Mouse (Mus musculus) forebrain, embryonic 12.5 days (tissue): ENCODE data around the gene Lyrm9. TPM values are rescaled to one million over a fixed set of nuclear protein-coding genes. Genes with fewer than 3 reads are reported as not detected.
A peak's percentile ranks its signal among the peaks of the same experiment; 100 is the strongest.

Experiments used
- ATAC-seq: fragments of 200-750 bp; cut with Nextera tagmentation; 2 replicates; pipeline ENCODE4 v1.8.0; 2017; ENCODE audit warnings: moderate TSS enrichment; ENCODE audit not compliant: low FRiP score
- H3K27ac ChIP-seq: fragments of 300-500 bp; sonication (generic); 2 replicates; pipeline ENCODE4 v1.5.1; 2016; ENCODE audit warnings: mild to moderate bottlenecking
- H3K27me3 ChIP-seq: fragments of 300-500 bp; sonication (generic); 2 replicates; pipeline ENCODE4 v1.6.1; 2016; ENCODE audit warnings: mild to moderate bottlenecking
- H3K36me3 ChIP-seq: fragments of 300-500 bp; sonication (generic); replicated peaks from 2 replicates; pipeline ENCODE4 v1.6.1; 2016; ENCODE audit warnings: mild to moderate bottlenecking
- H3K4me1 ChIP-seq: fragments of 300-500 bp; sonication (generic); 2 replicates; pipeline ENCODE4 v1.6.1; 2016
- H3K4me2 ChIP-seq: fragments of 300-500 bp; sonication (generic); 2 replicates; pipeline ENCODE4 v1.6.1; 2016; ENCODE audit warnings: mild to moderate bottlenecking, moderate library complexity
- H3K4me3 ChIP-seq: fragments of 300-500 bp; sonication (generic); replicated peaks from 2 replicates; pipeline ENCODE4 v1.5.1; 2016; ENCODE audit warnings: mild to moderate bottlenecking
- H3K9ac ChIP-seq: fragments of 300-500 bp; sonication (generic); 2 replicates; pipeline ENCODE4 v1.6.1; 2016; ENCODE audit warnings: mild to moderate bottlenecking
- H3K9me3 ChIP-seq: fragments of 300-500 bp; sonication (generic); 2 replicates; pipeline ENCODE4 v1.6.1; 2016
- WGBS: fragments of 180-500 bp; shearing (Covaris S2); methylation state at CpG from one replicate; pipeline ENCODE4 v1.1.7; 2016; 5-methylcytosine and 5-hydroxymethylcytosine counted together
- polyA plus RNA-seq: library from polyadenylated mRNA; unstranded; fragments of >200 nt; fragmentation: Nextera tagmentation; extraction: Ambion mirVana; gene quantifications from 2 replicates; pipeline ENCODE4 v1.2.1, GENCODE M21; 2016

Gene Lyrm9
- 24.8 and 26.0 TPM in 2 replicates for polyA plus RNA-seq

DNA sequence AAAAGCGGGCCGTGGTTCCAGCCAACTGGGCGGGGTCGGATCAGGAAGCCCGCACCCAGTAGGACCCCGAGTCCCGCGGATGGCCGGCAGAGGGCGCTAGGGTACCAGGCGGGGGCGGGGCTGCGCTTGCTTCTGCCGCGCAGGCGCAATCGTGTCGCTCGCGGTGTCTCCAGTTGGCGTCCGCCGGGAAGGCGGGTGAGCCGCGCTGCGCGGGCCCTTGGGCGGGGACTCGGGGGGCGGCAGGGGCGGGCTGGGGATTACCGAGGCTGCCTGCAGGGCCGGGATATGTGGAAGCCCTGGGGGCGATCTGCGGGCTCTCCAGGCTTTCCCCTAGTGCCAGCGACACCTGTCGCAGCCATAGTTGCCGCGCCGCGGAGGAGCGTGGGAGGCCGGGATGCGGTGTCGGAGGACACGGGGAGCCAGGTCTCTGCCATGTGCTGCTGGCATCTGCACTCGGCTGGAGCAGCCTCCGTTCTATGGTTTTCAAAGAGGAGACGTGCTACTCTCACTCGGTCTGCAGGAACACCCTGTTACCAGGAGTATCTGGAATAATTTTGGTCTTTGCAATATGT, at the start of gene Lyrm9:
TSS of gene Lyrm9 (plus strand) at position 143 of the 572 bp plus-strand sequence.
- Histone ChIP-seq H3K27me3 (no peaks in the 10 kb centered on the region), H3K27ac (peak within 1 kb of the TSS; percentile 74), H3K9me3 (no peaks in the 10 kb centered on the region), H3K4me2 (peak within 1 kb of the TSS; percentile 67), H3K36me3 (no peaks in the 10 kb centered on the region), H3K4me1 (peaks cover 43% of the 10 kb centered on the region), H3K9ac (peak within 1 kb of the TSS; percentile 73), H3K4me3 (peak within 1 kb of the TSS; percentile 69)
- under 1% methylated on average over 49 of the region's 51 CpGs for WGBS
- peak; percentile 88 for ATAC-seq

DNA sequence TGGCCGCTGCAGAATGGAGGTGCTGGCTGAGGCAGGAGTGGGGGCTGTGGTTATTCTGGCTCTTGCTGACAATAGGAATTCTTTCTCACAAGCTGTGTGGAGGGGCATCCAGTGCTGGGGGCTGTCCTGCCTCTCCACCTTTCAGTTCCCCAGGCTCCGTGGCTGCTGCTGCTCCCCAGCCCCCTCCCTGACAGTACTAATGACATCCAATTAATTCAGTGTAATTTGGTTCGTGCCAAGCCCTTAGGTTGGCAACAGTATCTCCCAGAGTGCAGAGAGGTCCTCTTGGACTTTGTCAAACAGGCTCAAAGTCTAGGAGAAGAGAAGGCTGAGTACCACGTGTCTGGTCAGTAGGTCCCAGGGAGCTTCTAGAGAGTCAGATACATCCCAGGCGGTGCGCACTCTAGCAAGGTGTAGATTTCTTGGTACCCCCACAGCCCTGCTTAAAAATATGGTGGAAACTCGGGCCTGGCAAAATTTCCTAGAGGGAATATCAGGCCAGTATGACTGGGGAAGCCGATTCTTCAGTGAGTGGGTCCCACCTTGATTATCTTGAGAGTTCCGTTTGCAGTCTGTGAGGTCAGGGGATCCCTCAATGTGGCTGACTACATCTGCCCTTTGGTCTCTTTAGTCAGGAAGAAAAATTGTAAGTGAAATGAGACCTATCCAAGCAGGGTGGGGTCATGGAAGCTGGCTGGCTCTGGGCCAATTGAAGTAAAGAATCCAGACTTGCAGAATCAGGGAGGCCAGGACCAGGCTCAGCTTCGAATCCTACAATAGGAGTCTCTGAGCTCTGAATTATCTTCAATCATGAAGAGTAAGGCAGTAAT, 48.3 kb upstream of the Lyrm9 start:
- no peak overlapping the region for H3K27ac ChIP-seq
- no peaks in the 10 kb centered on the region; the same call in 1 of the 2 replicates for H3K27me3 ChIP-seq
- peaks cover 19% of the 10 kb centered on the region for H3K4me1 ChIP-seq
- H3K4me3 ChIP-seq, result no peak overlapping the region
- ATAC-seq, result no peak
- WGBS, result 52% methylated on average over 10 of the region's 10 CpGs
- no peak overlapping the region for H3K4me2 ChIP-seq
- H3K9ac ChIP-seq, result no peak overlapping the region
- H3K9me3 ChIP-seq, result no peaks in the 10 kb centered on the region
- no peaks in the 10 kb centered on the region for H3K36me3 ChIP-seq

DNA sequence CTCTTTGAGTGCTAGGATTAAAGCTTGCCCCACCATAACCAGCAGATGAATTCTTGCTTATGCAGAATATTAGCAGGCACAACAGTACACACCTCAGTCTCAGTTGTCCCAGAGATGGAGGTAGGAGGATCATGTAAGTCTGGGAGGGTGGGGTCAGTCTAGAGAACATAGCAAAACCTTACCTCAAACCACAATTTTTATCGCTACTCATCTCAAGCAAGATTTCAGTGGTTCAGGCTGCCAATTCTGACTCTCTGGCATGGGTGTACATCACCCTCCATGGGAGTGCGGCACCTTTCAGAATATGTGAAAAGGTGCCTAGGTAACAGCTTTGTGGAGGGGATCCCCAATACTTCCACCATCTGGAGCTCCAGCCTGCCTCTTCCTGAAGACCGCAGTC, 46.4 kb upstream of the Lyrm9 start:
- H3K27me3 ChIP-seq, result no peaks in the 10 kb centered on the region; the same call in 1 of the 2 replicates
- no peak overlapping the region for H3K4me2 ChIP-seq
- no peaks in the 10 kb centered on the region for H3K36me3 ChIP-seq
- H3K9me3 ChIP-seq, result no peaks in the 10 kb centered on the region
- H3K4me1 ChIP-seq, result peaks cover 29% of the 10 kb centered on the region
- no peak overlapping the region for H3K4me3 ChIP-seq
- ATAC-seq, result no peak
- no peak overlapping the region for H3K9ac ChIP-seq
- 97% methylated on average over 3 of the region's 3 CpGs for WGBS
- H3K27ac ChIP-seq, result no peak overlapping the region

DNA sequence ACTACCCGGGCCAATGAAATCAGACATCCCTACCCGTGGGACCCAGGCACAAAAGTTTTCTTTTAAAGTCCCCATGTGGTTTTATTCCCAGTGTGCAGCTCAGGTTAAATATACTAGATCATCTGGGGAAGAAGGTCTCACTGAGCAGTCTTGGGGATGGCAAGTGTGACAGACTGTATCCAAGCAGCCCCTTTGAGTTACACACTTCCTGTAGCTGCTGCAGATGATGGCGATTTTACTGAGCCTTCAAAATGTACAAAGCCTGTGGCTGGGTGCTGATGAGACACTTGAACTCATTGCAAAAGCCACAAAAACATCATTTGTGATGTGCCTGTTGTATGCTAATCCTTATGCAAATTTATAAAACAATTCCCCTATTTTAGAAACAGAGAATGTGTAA, 45.8 kb upstream of the Lyrm9 start:
- 88% methylated on average over 3 of the region's 3 CpGs for WGBS

DNA sequence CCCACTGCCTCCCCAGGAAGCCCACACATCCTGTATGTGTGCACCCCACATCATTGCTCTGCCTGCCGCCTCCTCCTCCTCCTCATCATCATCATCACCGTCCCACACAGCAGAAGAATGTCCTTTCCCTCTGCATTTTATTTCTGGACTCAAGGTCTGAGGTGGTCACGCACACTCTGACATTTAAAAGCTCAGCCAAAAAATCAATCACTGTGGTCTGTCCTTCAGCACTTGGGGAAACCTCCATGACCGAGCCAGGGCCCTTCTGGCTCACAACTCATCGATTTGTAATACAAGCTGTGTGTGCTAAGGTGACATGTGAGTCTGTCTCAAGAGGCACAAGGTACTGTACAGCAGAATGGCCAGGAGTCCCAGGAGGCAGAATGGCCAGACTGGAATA, 44.1 kb upstream of the Lyrm9 start:
- H3K4me2 ChIP-seq, result no peak overlapping the region
- H3K4me3 ChIP-seq, result no peak overlapping the region
- H3K9me3 ChIP-seq, result no peaks in the 10 kb centered on the region
- H3K36me3 ChIP-seq, result no peaks in the 10 kb centered on the region
- no peak for ATAC-seq
- no peak overlapping the region for H3K9ac ChIP-seq
- H3K27me3 ChIP-seq, result peaks cover under 1% of the 10 kb centered on the region; the same call in 1 of the 2 replicates
- H3K4me1 ChIP-seq, result peaks cover 49% of the 10 kb centered on the region
- 91% methylated on average over 5 of the region's 5 CpGs for WGBS
- no peak overlapping the region for H3K27ac ChIP-seq

More for the DNA sequence above, 45.8 kb upstream of the Lyrm9 start:
- peaks cover 35% of the 10 kb centered on the region for H3K4me1 ChIP-seq
- H3K27ac ChIP-seq, result no peak overlapping the region
- no peaks in the 10 kb centered on the region for H3K36me3 ChIP-seq
- ATAC-seq, result no peak
- no peak overlapping the region for H3K4me2 ChIP-seq
- H3K27me3 ChIP-seq, result no peaks in the 10 kb centered on the region; the same call in 1 of the 2 replicates
- H3K4me3 ChIP-seq, result no peak overlapping the region
- no peak overlapping the region for H3K9ac ChIP-seq
- H3K9me3 ChIP-seq, result no peaks in the 10 kb centered on the region

DNA sequence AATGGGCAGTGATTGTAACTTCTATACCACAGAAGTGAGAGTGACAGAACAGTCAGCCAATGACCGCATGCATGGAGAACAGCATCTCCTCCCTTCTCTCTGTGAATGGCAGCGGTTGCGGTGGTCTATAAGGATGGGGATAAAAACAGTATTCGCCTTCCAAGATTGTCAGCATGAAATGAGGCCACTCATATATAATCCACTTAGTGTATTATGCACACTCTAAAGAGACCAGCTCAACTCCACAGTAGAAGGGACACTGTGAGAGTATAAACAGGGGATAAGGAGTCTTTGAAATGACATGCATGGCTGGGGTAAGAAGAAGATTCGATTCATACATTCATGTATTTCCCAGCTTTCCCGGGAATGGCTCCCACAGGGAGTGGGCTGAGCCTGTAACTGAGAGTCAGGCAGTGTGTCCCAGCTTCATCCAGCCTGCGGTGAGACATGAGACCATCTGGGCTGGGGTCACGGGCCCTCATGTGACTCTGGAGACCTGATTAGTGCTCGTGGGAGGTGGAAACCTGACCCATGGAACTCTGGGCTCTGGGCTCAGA, 43.5 kb upstream of the Lyrm9 start:
- WGBS, result 68% methylated on average over 9 of the region's 9 CpGs

DNA sequence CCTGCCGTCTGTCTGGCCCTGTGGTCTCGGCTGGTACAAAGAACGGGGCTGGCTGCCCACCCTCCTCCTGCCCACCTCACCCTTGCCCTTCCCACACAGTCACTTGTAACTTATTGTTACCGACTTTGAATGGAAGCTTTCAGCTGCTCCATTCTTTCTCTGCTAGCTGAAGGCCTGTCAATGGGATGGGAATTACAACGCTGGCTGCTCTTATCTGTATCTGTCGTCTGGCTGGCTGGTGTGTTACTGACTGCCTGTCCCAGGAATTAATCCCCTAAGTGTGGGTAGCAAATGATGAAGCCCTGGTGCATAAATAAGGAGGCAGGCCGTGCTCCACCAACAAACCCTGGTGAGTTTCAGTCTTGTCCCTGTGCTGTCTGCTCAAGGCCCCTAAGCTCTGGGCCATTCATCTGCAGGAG, 40.4 kb upstream of the Lyrm9 start:
- 0 out of 2 replicates have a peak, but pooled peaks cover 3% of the 10 kb centered on the region for H3K27me3 ChIP-seq
- peak overlapping the region; percentile 75 for H3K27ac ChIP-seq
- H3K9me3 ChIP-seq, result no peaks in the 10 kb centered on the region
- 7% methylated on average over 7 of the region's 7 CpGs for WGBS
- H3K4me1 ChIP-seq, result peaks cover 55% of the 10 kb centered on the region
- H3K36me3 ChIP-seq, result no peaks in the 10 kb centered on the region
- H3K4me3 ChIP-seq, result no peak overlapping the region
- H3K9ac ChIP-seq, result no peak overlapping the region
- ATAC-seq, result peak; percentile 77
- H3K4me2 ChIP-seq, result peak overlapping the region; percentile 5; the same call in 1 of the 2 replicates

More for the DNA sequence above, 43.5 kb upstream of the Lyrm9 start:
- Histone ChIP-seq H3K4me1 (peaks cover 46% of the 10 kb centered on the region), H3K9ac (no peak overlapping the region), H3K27ac (no peak overlapping the region), H3K4me3 (no peak overlapping the region), H3K9me3 (no peaks in the 10 kb centered on the region), H3K36me3 (no peaks in the 10 kb centered on the region), H3K27me3 (peaks cover 3% of the 10 kb centered on the region; the same call in 1 of the 2 replicates), H3K4me2 (no peak overlapping the region)
- ATAC-seq, result no peak

DNA sequence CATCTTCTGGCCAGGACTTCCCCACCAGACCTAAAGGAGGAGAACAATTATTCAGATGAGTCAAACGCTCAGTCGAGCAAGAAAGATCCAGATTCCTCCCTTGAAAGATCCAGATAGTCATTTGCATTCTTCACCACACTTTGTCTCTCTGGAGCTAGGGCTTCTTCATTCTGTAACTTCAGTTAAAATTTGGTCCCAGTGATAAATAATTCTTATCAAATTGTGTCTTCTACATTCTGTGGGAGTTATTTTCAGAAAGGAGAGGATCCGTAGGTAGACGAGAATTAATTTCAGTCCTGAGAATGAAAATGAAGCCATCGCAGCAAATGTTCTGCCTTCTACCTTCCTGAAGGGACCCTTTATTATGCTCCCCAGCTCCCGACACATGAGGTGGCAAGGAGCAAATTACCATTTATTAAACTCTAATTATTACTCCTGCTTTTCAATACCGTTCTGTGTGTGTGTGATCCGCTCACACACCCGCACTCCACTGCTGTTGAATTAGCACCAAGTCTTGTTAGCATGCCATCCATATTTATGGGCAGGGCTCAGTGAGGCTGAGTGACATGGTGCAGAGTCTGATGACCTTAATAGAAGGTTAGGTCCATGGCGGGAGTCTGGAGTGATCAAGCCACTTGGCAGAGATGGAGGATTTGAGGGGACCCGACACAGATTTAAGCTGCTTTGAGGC, 36.9 kb upstream of the Lyrm9 start:
- H3K4me1 ChIP-seq, result peaks cover 57% of the 10 kb centered on the region
- ATAC-seq, result no peak

DNA sequence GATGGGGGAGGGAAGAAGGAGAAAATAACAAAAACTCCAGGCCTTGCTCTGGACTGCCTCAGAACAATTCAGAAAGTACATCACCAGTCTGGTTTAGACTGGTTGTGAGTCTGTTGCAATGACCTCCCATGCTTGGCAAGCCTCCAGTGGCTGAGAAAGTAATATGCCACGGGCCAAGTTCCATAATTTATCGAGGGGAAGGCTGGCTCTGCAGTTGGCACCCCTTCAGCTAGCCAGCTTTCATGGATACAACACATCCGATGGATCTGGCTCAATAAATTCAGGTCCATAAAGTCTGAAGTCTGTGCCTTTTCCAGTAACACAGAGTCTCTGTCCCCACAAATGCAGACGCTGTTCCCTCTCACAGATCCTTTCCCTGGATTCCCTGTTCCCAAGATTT, 34.8 kb upstream of the Lyrm9 start:
- H3K4me3 ChIP-seq, result no peak overlapping the region
- peak overlapping the region; percentile 36; the same call in 1 of the 2 replicates for H3K4me2 ChIP-seq
- H3K36me3 ChIP-seq, result no peaks in the 10 kb centered on the region
- H3K27ac ChIP-seq, result peak overlapping the region; percentile 93
- H3K4me1 ChIP-seq, result peaks cover 40% of the 10 kb centered on the region
- H3K27me3 ChIP-seq, result 0 out of 2 replicates have a peak, but pooled peaks cover 3% of the 10 kb centered on the region
- no peaks in the 10 kb centered on the region for H3K9me3 ChIP-seq
- 46% methylated on average over 4 of the region's 4 CpGs for WGBS
- no peak overlapping the region for H3K9ac ChIP-seq
- ATAC-seq, result no peak

More for the DNA sequence above, 36.9 kb upstream of the Lyrm9 start:
- Histone ChIP-seq H3K9ac (no peak overlapping the region), H3K4me2 (no peak overlapping the region), H3K36me3 (no peaks in the 10 kb centered on the region), H3K27me3 (0 out of 2 replicates have a peak, but pooled peaks cover 3% of the 10 kb centered on the region), H3K27ac (peak overlapping the region; percentile 67), H3K9me3 (no peaks in the 10 kb centered on the region), H3K4me3 (no peak overlapping the region)
- 54% methylated on average over 11 of the region's 11 CpGs for WGBS

DNA sequence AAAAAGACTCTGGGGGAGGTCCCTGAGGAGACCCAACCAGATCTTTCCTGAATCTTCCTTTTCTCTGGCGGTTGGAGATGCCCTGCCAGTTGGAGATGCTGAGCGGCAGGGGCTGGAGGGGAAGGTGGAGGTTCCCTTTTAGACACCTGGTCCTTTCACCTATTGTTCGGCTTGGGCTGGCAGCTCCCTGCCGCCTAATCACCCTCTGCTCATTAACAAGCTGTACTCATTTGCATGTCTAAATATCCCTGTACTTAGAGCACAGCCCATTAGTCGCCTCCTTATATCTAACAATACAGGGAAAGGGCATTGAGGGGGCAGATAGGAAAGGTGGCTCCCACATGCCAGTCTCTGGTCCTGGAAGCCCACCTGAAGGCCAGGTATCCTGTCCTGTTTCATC, 34.3 kb upstream of the Lyrm9 start:
- no peaks in the 10 kb centered on the region for H3K9me3 ChIP-seq
- WGBS, result 13% methylated on average over 5 of the region's 5 CpGs
- 0 out of 2 replicates have a peak, but pooled peaks cover 3% of the 10 kb centered on the region for H3K27me3 ChIP-seq
- no peak overlapping the region for H3K9ac ChIP-seq
- no peak overlapping the region for H3K4me3 ChIP-seq
- H3K4me1 ChIP-seq, result peaks cover 37% of the 10 kb centered on the region
- ATAC-seq, result peak; percentile 60; the same call in 1 of the 2 replicates
- H3K4me2 ChIP-seq, result peak overlapping the region; percentile 36
- H3K27ac ChIP-seq, result peak overlapping the region; percentile 93
- no peaks in the 10 kb centered on the region for H3K36me3 ChIP-seq

DNA sequence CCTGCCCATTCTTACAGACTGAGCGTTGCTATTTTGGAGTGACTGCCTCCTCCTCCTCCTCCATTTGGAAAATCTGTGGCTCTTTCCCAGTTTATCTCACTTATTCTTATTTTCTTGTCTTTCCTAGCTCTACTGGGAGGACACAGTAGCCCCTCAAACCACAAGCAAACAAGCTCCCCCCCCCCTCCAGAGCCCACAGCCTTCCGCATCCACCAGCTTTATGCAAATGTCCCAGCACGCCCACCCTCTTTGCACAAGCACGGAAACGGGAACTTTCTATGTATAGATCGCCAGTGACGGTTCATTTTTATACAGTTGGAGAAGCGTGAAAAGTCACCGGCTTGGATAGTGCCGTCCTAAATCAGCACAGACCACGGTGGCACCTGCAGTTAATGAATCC, 33.9 kb upstream of the Lyrm9 start:
- 18% methylated on average over 11 of the region's 11 CpGs for WGBS
- Histone ChIP-seq H3K27me3 (0 out of 2 replicates have a peak, but pooled peaks cover 1% of the 10 kb centered on the region), H3K36me3 (no peaks in the 10 kb centered on the region), H3K4me2 (peak overlapping the region; percentile 36), H3K9ac (peak overlapping the region; percentile 25; the same call in 1 of the 2 replicates), H3K9me3 (no peaks in the 10 kb centered on the region), H3K4me3 (no peak overlapping the region), H3K27ac (peak overlapping the region; percentile 93), H3K4me1 (peaks cover 35% of the 10 kb centered on the region)
- peak; percentile 49; the same call in 1 of the 2 replicates for ATAC-seq
